Mouse (Mus musculus) B cell, adult 2 months (primary cell): ENCODE results near the gene Gstp2.

ENCODE experiments used
- DNase-seq, 2 experiments: peaks; one replicate each; pipeline ENCODE4 v3.0.0; 2022

Gene Gstp2

GRCm38 (mm10) chr19:4003641-4004040, 42.2 kb downstream of the Gstp2 start:
- no peak for DNase-seq

- no peak for DNase-seq
These were observed 42.7 kb downstream of the Gstp2 start, which contains the start of gene Doc2g for GRCm38 (mm10) chr19:4003112-4003511. Doc2g (plus strand) TSS chr19:4003313.

GRCm38 (mm10) chr19:4001752-4002151, 44.1 kb downstream of the Gstp2 start:
- no peak for DNase-seq

- no peak for DNase-seq
These were observed 44.8 kb downstream of the Gstp2 start for GRCm38 (mm10) chr19:4000949-4001525.

- DNase-seq, result peak; percentile 95 to 96
These were observed 45.5 kb downstream of the Gstp2 start, which contains the start of the genes Nudt8 and Gm49405 for GRCm38 (mm10) chr19:4000119-4000900. Nudt8 (plus strand) TSS chr19:4000580. Gm49405 (plus strand) TSS chr19:4000626.

GRCm38 (mm10) chr19:3999121-3999730, 46.6 kb downstream of the Gstp2 start:
- no peak for DNase-seq

- no peak for DNase-seq
These were observed 47.5 kb downstream of the Gstp2 start for GRCm38 (mm10) chr19:3998335-3998734.

- no peak for DNase-seq
These were observed 48.6 kb downstream of the Gstp2 start for GRCm38 (mm10) chr19:3997231-3997630.

- DNase-seq, result no peak
These were observed 49.1 kb downstream of the Gstp2 start for GRCm38 (mm10) chr19:3996747-3997146.

- no peak for DNase-seq
These were observed 49.7 kb downstream of the Gstp2 start for GRCm38 (mm10) chr19:3996106-3996505.

- no peak for DNase-seq
These were observed 50.3 kb downstream of the Gstp2 start for GRCm38 (mm10) chr19:3995505-3995904.

GRCm38 (mm10) chr19:3994932-3995331, 50.9 kb downstream of the Gstp2 start:
- no peak for DNase-seq

- no peak for DNase-seq
These were observed 53.4 kb downstream of the Gstp2 start, which contains the start of gene Tbx10 for GRCm38 (mm10) chr19:3992416-3992815. Tbx10 (plus strand) TSS chr19:3992752.

GRCm38 (mm10) chr19:3991966-3992365, 53.9 kb downstream of the Gstp2 start:
- no peak for DNase-seq

- no peak for DNase-seq
These were observed 54.3 kb downstream of the Gstp2 start for GRCm38 (mm10) chr19:3991562-3991961.

GRCm38 (mm10) chr19:3990804-3991203, 55.0 kb downstream of the Gstp2 start:
- DNase-seq, result no peak
